Mouse (Mus musculus) urinary bladder, adult 2 months (tissue): Measurements from ENCODE around the gene Nubp2. TPM values are rescaled to one million over a fixed set of nuclear protein-coding genes. Genes with fewer than 3 reads are reported as not detected.

Experiments
- DNase-seq: peaks from one replicate; pipeline ENCODE4 v3.0.0; 2022; ENCODE audit warnings: low spot score
- polyA plus RNA-seq: library from polyadenylated mRNA; depleted of rRNA; stranded (reverse); fragments of >200 nt; gene quantifications from 2 replicates; pipeline ENCODE4 v1.2.3, GENCODE M21; 2012; rRNA removed

The Nubp2 gene
- polyA plus RNA-seq, result 17.6 and 22.4 TPM in 2 replicates

DNA sequence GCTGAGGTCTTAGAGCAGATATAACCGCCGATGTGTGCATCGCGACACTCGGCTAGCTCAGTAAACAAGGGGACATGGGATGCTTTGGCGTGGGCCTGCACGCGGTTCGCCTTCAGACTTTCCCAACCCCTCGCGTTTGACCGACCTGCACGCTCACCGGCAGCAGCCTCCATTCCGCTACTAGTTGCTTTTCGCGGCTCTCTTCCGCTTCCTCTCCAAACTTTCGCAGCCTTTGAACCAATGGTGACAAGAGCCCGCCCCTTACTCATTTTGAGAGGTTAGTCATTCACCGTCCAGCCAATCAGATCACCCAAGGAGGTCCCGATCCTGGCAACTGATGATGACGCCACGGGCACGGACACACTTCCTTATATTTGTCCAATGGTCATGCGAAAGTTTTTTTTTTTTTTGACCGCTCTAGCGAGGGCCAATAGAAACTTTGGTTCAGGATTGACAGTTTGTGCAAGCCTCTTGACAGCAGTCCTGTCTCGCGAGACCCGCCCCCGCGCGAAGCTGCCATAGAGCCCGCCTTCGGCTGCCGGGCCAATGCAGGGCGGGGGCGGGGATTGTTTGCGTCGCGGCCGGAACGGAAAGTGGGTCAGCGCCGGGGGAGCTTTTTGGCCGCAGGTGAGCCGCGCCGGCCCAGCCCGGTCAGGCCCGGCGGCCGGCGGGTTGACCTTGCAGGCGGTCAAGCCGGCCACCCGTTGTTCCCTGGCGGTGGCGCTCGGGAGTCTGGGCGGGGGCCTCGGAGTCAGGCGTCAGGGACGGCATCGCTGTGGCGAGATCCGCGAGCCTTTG is at the start of gene Nubp2, which contains the start of gene Spsb3:
Nubp2 (minus strand) TSS at position 216 of the 798 bp plus-strand sequence.
Spsb3 (plus strand) TSS at position 510 of the 798 bp plus-strand sequence.
- peak; percentile 91 for DNase-seq

DNA sequence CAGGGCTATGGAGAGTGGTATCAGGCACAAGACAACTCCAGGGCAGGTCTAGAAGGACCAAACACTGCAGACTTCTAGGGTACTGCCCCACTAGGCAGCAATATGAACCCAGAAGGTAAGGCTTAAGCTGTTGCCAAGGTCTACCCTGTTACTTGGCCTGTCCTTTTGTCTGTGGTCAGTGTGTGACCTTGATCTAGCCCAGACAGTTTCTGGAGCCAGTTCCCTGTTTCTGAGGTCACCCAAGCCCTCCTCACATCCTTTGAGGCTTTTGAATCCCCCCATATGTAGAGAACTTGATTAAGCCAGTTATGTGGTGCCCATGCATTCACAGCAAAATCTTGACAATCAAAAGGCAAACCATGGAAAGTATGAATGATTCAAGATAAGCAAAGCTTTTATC is 49.5 kb upstream of the Nubp2 start:
- DNase-seq, result no peak

DNA sequence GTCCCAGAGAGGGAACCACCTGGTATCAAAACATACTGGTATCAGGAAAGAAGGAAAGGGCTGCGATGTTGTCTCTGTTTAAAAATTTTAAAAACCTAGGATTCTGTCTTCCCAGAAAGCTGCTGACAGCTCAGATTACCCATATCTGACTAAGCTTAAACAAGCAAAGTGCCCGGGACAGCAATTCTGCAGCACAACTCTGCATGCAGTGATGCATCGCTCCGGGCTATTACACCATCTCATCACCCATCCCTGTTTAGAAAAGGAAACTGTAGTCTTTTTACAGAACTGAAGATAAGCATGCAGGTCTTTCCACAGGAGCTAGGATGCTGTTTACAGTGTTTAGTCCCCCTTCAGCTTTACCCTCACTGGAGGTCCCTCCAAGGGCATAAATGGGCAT is 48.8 kb upstream of the Nubp2 start:
- DNase-seq, result no peak

DNA sequence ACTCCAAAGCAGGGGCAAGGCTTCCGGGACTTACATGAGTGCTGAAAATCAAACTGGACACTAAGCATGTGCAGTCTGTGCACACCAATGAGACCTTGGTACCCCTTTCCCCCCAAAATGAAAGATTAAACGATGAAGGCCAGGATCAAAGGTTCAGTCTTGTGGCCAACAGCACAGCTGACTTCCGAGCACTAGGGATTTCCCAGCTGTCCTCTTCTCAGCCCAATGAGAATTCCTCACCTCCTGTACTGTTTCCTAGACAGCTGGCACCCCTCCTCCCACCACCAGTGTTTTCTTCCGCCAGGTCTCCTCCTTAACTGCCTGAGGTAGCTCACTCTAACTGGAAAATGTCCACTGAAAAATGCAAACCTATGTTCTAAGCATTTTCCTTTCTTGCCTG is 47.0 kb upstream of the Nubp2 start:
- no peak for DNase-seq

DNA sequence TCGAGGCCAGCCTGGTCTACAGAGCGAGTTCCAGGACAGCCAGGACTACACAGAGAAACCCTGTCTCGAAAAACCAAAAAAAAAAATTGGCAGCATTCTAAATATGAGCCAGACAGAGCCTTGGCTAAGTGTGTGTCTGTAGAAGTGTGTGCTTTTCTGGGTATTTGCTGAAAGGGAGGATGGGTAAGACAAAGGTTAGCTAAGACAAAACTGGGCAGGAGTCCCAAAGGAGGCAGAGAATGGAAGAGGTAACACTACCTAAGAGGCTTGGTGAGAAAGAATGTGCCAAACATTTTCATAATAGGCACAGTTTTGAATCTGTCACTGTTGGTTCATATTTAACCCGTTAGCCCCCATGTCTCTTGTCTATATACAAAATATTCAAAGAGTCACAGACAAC is 46.3 kb upstream of the Nubp2 start:
- DNase-seq, result no peak

DNA sequence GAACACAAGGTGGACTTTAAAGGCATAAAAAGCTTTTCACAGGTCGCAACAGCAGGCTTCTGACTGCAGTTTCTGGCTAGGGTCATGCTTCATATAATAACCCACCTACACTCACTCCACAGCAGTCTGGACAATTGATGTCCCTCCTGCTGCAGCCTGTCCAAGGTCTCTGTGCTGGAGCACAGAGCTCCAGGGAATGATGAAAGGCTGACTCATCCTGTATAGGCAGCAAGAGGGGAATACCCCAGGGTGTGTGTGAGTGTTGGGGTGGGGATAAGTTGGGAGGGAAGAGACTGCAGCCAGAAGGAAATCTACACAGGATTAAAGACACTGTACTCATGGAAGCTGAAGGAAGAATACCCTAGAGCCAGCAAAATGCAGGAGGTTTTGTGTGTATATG is 43.4 kb upstream of the Nubp2 start:
- DNase-seq, result no peak

DNA sequence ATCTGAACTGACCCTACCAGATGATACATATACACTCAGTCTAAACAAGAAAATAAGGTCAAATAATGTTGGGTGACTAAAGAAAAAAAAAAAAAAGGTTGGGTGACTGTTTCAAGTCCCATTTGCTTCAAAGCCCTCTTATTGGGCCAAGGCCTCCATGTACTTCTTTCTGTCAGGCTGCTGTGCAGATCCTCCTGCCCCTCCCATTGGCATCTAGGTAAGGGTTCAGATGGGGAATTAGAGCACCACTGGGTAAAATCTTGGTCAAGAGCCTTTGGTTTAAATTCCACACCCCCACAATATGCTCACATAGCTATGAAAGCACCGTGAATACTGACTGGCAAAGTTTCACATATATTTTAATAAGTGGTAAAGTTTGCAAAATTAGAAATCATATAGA is 37.1 kb upstream of the Nubp2 start:
- no peak for DNase-seq

DNA sequence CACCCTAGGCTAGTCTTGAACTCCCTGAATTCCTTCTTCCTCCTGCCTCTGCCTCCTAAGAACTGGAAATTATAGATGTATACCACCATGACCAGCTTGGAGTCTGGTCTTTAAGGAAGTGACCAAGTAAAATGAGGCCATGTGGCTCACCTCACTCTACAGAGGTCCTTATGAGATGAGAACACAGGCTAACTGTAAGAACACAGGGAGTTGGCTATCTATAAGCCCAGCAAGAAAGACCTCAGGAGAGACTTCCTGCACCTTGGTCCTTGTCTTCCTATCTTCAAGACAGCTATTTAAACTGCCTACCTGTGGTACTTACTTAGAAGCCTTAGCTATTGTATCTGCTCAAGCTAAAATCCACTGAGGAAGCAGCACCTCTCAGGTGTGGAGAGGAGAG is 27.8 kb upstream of the Nubp2 start:
- no peak for DNase-seq

DNA sequence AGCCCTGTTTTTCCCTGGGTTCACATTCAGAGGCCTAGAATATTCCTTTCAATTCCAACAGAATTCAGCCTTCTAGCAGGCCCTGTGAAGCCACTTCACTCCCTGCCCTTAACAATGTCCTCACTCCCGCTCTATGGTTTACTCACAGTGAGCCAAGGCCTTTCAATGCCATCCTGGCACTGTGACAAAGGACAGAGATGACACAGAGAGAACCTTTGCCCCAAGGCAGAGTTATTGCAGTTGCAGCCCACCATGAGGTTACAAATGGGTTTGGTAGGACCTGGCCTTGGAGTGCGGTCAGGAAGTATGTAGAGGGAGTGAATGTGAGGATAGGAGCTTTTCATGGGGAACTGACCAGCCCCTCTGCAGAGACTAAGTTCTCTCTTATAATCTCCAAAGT is 21.4 kb upstream of the Nubp2 start:
- no peak for DNase-seq

DNA sequence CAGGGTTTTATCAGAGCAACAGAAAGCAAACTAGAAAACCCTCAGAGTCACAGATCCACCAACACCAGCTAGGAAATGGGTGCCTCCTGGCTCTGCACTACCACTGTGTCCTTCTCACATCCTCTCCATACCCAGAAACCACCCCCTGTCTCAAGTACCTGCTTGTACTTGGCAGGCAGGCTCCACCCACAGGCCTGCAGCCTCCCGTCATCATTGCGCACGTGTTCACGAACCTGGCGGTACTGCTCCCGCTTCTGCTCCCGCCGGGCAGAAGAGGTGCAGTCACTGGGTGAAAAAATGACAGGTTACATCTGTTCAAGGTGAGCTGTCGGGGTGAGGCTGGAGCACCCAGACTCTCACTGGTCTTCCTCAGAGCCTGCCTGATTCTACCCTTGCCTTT is 17.6 kb upstream of the Nubp2 start:
- no peak for DNase-seq

DNA sequence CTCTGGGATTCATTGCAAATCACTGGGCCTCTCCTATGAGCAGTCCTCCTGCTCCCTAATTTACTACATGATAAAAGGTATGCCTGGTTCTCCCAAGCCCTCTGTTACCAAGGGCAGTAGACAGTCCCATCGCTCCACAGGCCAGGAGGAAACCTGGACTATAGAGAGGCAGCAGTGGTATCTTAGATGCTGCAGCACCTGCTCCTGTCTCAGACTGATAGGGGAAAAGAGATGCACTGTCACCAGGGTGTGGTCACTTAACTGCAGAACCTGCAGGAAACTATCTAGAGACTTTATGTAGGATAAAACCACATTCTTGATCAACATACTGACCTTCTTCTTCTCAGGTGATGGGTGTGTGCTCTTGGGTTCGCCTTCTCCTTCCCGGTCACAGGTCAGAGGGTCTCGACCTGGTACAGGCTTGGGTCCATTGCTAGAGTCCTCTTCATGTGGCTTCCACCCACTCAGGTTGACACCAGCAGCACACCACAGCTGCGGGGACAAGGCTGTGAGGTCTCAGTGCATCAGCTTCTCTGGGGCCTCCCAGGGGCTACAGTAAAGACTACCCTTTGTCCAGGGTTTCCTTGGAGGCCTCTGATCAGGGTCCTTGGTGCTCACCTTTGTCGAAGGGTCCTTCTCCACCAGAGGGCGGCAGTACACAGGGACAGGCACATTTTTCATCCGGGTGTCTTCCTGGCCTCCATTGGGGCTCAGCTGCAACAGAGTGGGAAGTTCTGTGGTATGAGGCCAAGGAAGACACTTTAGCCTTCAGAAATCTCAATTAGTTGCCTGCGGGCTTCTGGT is 16.7 kb upstream of the Nubp2 start:
- no peak for DNase-seq

DNA sequence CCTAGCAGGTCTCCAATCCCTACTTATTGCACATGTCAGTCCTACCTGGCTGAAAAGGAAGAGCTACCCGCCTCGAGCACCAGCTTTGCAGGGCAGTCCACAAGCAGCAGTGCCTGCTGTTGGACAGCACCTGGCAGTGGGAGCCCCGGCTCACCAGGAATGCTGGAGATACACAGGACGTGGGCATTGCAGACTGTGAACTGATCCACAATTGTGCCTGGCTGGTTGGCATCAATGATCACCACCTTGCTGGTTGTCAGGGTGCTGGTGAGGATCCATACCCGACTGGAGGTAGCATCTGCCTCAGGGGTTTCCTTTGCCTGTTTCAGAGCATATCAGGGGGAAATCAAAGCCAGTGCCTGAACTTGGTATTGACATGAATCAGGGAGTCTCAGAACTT is 16.0 kb upstream of the Nubp2 start:
- DNase-seq, result no peak

DNA sequence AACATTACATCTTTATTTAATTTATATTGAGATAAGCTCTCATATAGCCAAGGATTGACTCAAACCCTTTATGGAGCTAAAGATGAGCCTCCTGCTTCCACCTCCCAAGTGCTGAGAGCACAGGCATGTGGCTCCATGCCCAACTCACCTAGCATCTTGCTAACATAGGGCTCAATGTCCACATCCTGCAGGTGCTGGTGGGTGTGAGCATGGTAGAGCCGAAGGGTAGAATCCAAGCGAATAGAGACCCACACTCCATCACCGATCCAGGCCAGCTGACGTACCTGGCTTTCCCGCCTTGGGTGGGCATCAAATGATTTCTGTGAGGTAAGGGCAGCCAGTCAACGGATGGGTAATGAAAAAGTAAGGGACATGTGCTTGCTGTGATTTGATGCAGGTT is 13.9 kb upstream of the Nubp2 start:
- DNase-seq, result no peak

DNA sequence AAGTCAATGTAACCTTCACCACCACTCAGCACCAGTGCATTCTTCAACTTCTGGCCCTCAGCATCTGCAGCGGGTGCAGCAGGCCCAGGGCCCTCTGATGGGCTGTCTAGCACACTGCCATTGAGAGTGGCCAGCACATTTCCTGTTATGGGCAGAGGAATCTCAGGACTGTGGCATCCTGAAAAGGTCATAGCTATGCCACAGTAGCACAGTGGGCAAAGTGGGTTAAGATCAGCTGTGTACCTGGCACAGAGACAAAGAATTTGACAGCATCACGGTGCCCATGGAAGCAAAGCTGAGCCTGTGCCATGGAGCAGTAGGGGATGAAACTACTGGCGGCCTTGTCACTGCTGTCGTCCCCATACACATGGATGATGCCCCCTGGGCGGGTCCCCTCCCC is 13.0 kb upstream of the Nubp2 start:
- DNase-seq, result no peak

DNA sequence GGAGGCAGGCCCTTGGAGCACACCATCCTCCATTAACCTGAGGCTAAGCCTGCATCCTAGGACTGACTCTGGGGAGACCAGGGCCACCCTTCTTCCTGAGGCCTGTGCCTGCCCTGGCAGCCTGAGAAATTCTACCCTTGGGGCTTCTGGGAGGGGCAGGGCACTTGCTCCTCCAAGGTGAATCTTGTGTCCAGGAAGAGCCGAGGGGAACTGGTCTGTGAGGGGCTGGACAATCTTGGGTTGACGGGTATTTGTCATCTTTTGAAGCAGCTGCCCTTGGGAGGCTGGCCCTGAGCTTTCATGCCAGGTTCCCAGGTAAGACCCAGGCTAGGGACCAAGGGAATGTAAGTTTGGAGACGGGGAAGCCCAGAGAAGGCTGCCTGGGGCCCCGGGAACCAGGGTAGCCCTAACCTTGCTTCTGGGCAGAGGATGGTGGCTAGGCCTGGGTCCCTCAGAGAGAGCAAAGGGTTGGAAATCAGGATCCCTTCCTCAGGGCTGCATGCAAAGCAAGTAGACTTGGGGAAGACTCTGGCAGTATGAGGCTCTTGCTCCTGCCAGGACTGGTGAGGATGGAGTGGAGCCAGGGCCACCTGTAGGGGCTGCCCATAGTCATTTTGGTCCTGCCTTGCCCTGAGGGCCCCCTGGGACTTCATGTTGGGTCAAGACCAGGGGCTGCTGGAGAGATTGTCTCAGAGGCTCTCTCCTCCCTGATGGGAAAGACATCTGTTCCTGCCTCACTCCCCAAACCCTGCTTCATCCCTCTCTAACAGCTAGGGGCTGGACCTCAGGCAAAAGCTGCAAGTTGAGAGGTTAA is 12.1 kb upstream of the Nubp2 start:
- DNase-seq, result no peak

DNA sequence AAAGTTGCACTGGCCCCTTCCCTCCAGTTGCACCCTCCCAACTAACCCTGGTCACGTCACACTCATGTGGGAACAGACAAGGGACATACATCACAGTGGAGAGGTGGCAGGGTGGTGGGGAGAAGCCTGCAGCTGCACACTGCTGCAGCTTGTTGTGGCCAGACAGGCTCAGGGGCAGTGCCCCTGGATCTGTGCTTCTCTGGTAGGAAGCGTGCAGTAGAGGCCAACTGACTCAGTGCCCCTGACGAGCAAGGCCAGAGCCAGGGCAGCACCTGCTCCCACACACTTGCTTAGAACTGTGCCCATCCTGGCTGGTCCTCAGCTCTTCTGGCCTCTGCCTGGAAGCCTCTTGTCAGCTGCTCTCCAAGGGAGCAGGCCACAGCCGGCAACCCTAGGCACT is 11.5 kb upstream of the Nubp2 start:
- no peak for DNase-seq

DNA sequence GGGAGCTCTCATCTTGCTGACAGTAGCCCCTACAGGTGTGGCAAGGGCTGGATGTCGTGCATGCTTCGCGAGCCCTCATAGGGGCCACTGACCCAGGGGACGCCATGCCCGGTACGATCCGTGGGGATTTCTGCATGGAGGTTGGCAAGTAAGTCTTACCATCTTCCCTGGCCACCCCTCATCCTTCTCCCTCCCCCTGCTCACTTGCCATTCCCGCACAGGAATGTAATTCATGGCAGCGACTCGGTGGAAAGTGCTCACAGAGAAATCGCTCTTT is 10.8 kb upstream of the Nubp2 start:
- no peak for DNase-seq

DNA sequence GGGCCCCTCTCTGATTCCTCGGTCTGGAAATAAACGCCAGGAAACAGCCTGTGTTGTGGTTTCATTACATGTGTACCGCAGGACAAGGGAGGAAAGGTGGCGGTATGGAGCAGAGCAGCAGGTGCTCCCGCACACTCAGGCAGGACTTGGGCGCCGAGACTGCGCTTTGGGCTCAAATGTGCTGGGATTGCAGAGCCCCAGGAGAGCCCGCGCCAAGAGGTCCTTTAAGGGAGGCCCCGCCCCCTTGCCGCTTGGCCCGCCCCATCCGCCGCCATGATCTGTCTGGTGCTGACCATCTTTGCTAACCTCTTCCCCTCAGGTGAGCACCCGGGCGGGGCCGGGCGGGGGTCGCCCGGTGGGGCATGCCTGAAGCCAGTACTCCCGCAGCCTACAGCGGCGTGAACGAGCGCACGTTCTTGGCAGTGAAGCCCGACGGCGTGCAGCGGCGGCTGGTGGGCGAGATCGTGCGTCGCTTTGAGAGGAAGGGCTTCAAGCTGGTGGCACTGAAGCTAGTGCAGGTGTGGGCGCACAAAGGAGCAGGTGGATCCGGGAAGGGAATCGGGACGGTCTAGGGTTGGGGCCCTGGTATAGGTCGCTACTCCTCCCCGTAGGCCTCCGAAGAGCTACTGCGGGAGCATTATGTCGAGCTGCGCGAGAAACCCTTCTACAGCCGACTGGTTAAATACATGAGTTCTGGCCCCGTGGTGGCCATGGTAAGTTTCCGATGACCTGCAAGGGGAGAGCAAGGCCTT is 10.3 kb upstream of the Nubp2 start, which contains the start of gene Nme3:
Nme3 (plus strand) TSS at position 260 of the 752 bp plus-strand sequence.
- peak; percentile 54 for DNase-seq

DNA sequence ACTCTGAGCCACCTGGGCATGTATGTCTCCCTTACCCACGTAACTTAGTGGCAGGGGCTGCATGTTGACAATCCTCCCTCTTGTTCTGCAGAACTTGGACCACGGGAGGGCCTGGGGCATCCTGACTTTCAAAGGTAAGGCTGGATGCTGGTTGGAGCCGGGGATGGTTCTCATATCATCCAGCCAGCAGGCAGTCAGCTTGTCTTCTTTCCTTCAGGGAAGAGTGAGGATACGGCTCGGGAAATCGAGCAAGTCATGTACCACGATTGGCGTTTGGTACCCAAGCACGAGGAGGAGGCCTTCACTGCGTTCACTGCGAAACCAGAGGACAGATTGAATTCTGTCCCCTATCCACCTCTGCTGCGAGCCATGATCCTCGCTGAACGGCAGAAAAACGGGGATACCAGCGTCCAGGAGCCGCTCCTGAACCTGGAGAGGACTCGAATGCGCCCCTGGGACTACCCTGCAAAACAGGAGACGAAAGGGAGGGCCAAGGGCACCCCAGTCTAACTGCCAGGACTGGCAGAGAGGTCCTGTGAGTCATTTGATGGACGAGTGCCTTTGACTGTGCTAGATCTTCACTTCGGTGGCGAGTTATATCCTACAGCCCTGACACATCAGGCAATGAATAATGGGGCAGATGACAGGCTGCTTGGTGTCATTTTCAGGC is 9.6 kb upstream of the Nubp2 start:
- DNase-seq, result no peak

DNA sequence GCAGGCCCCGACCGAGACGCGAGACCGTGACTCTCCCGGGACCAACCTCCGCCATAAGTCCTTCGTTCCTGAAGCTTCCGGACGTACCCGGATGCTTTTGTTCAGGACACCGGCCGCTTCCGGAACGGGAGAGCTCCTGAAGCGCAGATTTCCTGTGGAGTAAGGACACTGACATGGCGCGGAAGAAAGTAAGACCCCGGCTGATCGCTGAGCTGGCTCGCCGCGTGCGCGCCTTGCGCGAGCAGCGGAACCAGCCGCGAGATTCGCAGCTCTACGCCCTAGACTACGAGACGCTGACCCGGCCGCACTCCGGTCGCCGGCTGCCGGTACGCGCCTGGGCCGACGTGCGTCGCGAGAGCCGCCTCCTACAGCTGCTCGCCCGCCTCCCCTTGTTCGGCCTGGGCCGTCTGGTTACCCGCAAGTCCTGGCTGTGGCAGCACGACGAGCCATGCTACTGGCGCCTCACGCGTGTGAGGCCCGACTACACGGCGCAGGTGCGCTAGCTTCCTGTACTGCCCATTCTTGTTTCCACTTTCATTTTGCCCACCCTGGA is 8.9 kb upstream of the Nubp2 start, which contains the start of the genes Eme2 and Mrps34:
Eme2 (minus strand) TSS at position 93 of the 553 bp plus-strand sequence.
Mrps34 (plus strand) TSS at position 122 of the 553 bp plus-strand sequence.
- peak; percentile 73 for DNase-seq
